9 mouse cellular contexts compared by ENCODE assay signal in genomic region chr14:103717516-103717915, GRCm38 (mm10).
DNase-seq lines count a peak whose midpoint lies in the region; TF ChIP-seq lines count a peak whose summit lies in the region.
"Had no signal": no experiment of that assay in that cellular context is flagged by ENCODE, and none has a peak within 500 bp of the region (broad histone marks: within the 10 kb centered on the region; RNA-seq: fewer than 3 reads in every experiment).

No protein-coding gene starts in this region.

- DNase-seq in cerebellum, postnatal 14 days: peak; percentile 38 to 51
- DNase-seq in cerebellum, postnatal 4 days (ENCODE audit: low spot score in 2 of 2): no peak
- peak; percentile 38 for DNase-seq in layer of hippocampus, adult 11-12 months (ENCODE audit: low spot score)
- DNase-seq in layer of hippocampus, adult 9-11 months: no peak
- peak; percentile 32 for DNase-seq in MEL (ENCODE audit: low read depth, low spot score)
- DNase-seq in natural killer cell, adult 2 months (ENCODE audit: low spot score in 2 of 2): peak; percentile 15 to 36
- no peak for DNase-seq in gastrocnemius, postnatal 36 days
- DNase-seq in left cerebral cortex, postnatal 10 days (ENCODE audit: extremely low spot score in 1 of 2, low spot score in 2 of 2): no peak

- H3K4me1 ChIP-seq in MEL (ENCODE audit: control insufficient read depth in 1 of 2, insufficient read depth in 2 of 2, low read length in 2 of 2): peaks cover 0 to 3% of the 10 kb centered on the region in 2 experiments; a peak in 1 of 4 replicates

- TF ChIP-seq CTCF in MEL (IDR thresholded peaks at IDR 0.05 in 2 of 3, conservative IDR thresholded peaks at IDR 0.05 in 1 of 3; ENCODE audit: control insufficient read depth in 1 of 3, insufficient read depth in 1 of 3, low read depth in 2 of 3, low read length in 3 of 3, poor library complexity in 1 of 3, severe bottlenecking in 1 of 3): peak; percentile 33 to 59 (median 52); a peak in 5 of 6 replicates

- no peaks in the 10 kb centered on the region for H3K9me3 ChIP-seq in MEL (replicated peaks; ENCODE audit: insufficient read depth, low read length)

- no peak overlapping the region for H3K4me3 ChIP-seq in MEL (ENCODE audit: control insufficient read depth in 1 of 2, insufficient read depth in 1 of 2, low read depth in 2 of 2, low read length in 2 of 2)
- H3K4me3 ChIP-seq: limb, embryonic 12.5 days had no signal

- intact Hi-C loops in gastrocnemius, postnatal 36 days (cut with DNase I): loop anchor here (10.0 kb wide), 1 partner anchor 1097 kb away; no protein-coding TSS in a partner anchor
- intact Hi-C loops in left cerebral cortex, postnatal 10 days (cut with DNase I): loop anchor here (5.0 to 10.0 kb wide), 3 partner anchors 485 to 1097 kb away; no protein-coding TSS in a partner anchor

- no peak overlapping the region for H3K9ac ChIP-seq in MEL (ENCODE audit: control insufficient read depth, low read depth, low read length, poor library complexity, severe bottlenecking)
- H3K9ac ChIP-seq: limb, embryonic 12.5 days had no signal

- no peak overlapping the region for H3K27ac ChIP-seq in MEL (ENCODE audit: control insufficient read depth, low read depth, low read length)
- H3K27ac ChIP-seq: limb, embryonic 12.5 days had no signal

- no peaks in the 10 kb centered on the region for H3K27me3 ChIP-seq in MEL (ENCODE audit: control insufficient read depth in 1 of 2, insufficient read depth in 2 of 2, low read length in 2 of 2)
- H3K27me3 ChIP-seq: limb, embryonic 12.5 days had no signal

- TF ChIP-seq POLR2A in MEL (IDR thresholded peaks at IDR 0.05; ENCODE audit: control insufficient read depth in 1 of 2, insufficient read depth in 1 of 2, low read depth in 1 of 2, low read length in 2 of 2, poor library complexity in 1 of 2): no peak

- no peak for TF ChIP-seq EP300 in MEL (IDR thresholded peaks at IDR 0.05; ENCODE audit: low read depth in 1 of 2, low read length in 2 of 2)

- no peaks in the 10 kb centered on the region for H3K36me3 ChIP-seq in MEL (ENCODE audit: control insufficient read depth in 1 of 2, insufficient read depth in 2 of 2, low read length in 2 of 2)
- H3K36me3 ChIP-seq: limb, embryonic 12.5 days had no signal

- peak; percentile 30 for TF ChIP-seq RAD21 in MEL (IDR thresholded peaks at IDR 0.05; ENCODE audit: low read depth, low read length)

- no peaks in the 10 kb centered on the region for H3K79me2 ChIP-seq in MEL (ENCODE audit: control insufficient read depth, insufficient read depth, low read length, poor library complexity)

TF ChIP-seq in MEL, 35 proteins besides CTCF, POLR2A, EP300 and RAD21:
- TF ChIP-seq SIN3A (IDR thresholded peaks at IDR 0.05; ENCODE audit: low read length) (no peak), SMC3 (IDR thresholded peaks at IDR 0.05; ENCODE audit: low read depth, low read length) (no peak), MXI1 (IDR thresholded peaks at IDR 0.05; ENCODE audit: low read depth, low read length) (no peak), NRF1 (IDR thresholded peaks at IDR 0.05; ENCODE audit: insufficient read depth, low read depth, low read length, poor library complexity, severe bottlenecking) (no peak), TBP (IDR thresholded peaks at IDR 0.05; ENCODE audit: low read depth, low read length) (no peak), MEF2A (IDR thresholded peaks at IDR 0.05; ENCODE audit: extremely low read depth, insufficient replicate concordance, low read depth, low read length, poor library complexity, severe bottlenecking) (no peak), ZC3H11A (IDR thresholded peaks at IDR 0.05; ENCODE audit: low read depth, low read length) (no peak), CHD2 (IDR thresholded peaks at IDR 0.05; ENCODE audit: low read length) (no peak), KAT2A (conservative IDR thresholded peaks at IDR 0.05; ENCODE audit: low read depth, low read length) (no peak), ZMIZ1 (IDR thresholded peaks at IDR 0.05; ENCODE audit: low read depth, low read length) (no peak), MAFK (IDR thresholded peaks at IDR 0.05; ENCODE audit: borderline replicate concordance, low read depth, low read length) (no peak), POLR2AphosphoS2 (IDR thresholded peaks at IDR 0.05; ENCODE audit: low read length) (no peak), MYB (IDR thresholded peaks at IDR 0.05; ENCODE audit: low read depth, low read length) (no peak)

Comparison
In these comparisons a context has a peak if more than half of its experiments do, and no peak if none do; other contexts are left out.
1. DNase-seq: peak in cerebellum, postnatal 14 days (2 of 2), layer of hippocampus, adult 11-12 months (single experiment), MEL (single experiment) and natural killer cell, adult 2 months (2 of 2); none in cerebellum, postnatal 4 days (0 of 2), layer of hippocampus, adult 9-11 months (single experiment), gastrocnemius, postnatal 36 days (0 of 2) and left cerebral cortex, postnatal 10 days (0 of 2).